Mouse (Mus musculus): ENCODE measurements around the gene Nav3. TPM values are rescaled to one million over a fixed set of nuclear protein-coding genes. Genes with fewer than 3 reads are reported as not detected.

The Nav3 gene
- total RNA-seq, 4 experiments from 2014 or later, result 90.0 to 135 (median 112) TPM

GRCm38 (mm10) chr10:109699771-109700335, 756.2 kb downstream of the Nav3 start:
- DNase-seq (ENCODE audit: low spot score in 2 of 2), result no peak

DNA sequence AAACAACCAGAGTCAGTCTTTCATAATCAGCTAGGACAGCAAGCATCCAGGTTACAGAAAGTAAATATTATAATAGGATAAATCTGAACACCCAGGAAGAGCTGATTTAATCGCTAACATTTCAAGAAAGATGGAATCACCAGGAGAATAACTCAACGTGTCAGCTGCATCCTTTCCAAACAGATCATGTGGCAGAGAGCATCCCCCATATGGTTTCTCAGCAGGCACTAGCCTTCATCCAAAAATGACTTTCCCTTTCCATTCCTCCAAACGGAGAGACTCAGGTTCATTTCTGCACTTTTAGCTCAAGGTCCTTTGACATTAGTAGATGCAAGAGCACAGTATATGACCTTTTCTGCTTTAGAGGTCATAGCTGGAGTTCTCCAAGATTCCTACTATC, 765.4 kb downstream of the Nav3 start:
- no peak for DNase-seq (ENCODE audit: low spot score in 2 of 2)

- peak; percentile 36 to 59 for DNase-seq (ENCODE audit: low spot score in 2 of 2)
These were observed 771.6 kb downstream of the Nav3 start for GRCm38 (mm10) chr10:109684109-109685056.

DNA sequence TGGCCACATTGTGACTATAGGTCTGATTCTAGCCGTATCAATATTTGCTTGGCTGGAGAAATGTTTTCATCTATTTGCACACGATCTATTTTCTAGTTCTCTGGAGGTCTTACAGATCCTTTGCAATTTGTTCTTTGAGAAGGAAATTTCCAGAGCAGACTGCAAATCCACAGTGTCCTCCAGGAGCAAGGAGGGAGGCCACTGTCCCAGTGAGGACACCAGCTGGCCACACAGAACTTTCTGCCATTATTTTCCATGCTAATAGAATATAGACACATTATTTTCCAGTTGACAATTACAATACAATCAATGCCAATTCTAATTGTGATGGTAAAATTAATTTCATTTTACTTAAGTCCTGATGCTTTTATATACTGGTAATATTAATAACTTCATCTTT, 783.1 kb downstream of the Nav3 start:
- no peak for DNase-seq (ENCODE audit: low spot score in 2 of 2)

DNA sequence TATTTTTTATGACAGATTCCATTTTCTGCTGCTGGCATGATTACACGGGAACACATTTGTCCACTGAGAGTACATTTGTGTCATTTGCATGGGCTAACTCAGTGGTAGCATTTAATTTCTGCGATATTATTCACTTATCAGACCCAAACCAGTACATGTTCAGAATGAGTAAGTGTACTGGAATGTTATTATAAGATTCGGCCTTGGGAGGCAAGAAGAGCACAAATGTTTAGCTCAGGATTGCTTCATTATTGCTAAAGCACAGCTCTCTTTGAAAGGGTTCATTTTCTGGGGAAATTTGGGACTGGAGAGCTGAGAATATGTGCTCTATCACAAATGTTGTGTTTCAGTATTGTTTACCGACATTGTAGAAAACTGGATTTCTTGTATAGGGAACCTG, 788.6 kb downstream of the Nav3 start:
- no peak for DNase-seq (ENCODE audit: low spot score in 2 of 2)

DNA sequence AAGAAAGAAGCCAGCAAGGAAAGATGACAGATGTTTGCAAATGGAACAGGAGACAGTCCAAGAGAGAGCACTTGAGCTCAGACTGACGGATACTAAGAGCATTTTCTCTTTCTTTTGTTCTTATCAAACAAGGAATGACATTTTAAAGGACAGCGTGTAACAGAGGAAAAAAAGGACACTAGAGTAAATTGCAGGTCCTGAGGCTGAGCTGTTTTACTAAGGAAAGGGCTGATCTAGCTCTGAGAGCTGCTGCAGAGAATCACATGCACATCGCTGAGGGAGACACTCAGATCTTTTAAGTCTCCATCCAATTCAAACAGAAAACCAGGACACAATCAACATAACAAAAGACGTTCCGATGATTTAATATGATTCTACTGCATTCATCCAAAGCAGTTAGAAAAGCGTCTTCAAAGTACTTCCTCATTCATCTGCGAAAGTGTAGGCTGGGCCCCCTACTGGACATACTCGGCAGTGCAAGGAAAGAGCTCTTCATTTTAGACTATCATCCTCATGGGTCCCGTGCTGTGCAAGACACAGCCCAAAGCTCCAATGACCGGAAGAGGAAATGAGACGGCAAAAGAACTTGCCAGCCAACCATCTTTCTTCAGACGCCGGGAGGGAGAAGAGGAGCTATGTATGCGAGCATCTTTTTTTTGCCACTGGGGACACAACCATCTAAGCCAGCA, 791.2 kb downstream of the Nav3 start:
- peak; percentile 73 to 74 for DNase-seq (ENCODE audit: low spot score in 2 of 2)

GRCm38 (mm10) chr10:109651516-109651915, 804.5 kb downstream of the Nav3 start:
- no peak for DNase-seq (ENCODE audit: low spot score in 2 of 2)

- peak in 1 of 2 experiments; percentile 74 for DNase-seq (ENCODE audit: low spot score in 2 of 2)
These were observed 812.4 kb downstream of the Nav3 start for GRCm38 (mm10) chr10:109643598-109643997.

GRCm38 (mm10) chr10:109641806-109642205, 814.2 kb downstream of the Nav3 start:
- DNase-seq (ENCODE audit: low spot score in 2 of 2), result no peak

- no peak for DNase-seq (ENCODE audit: low spot score in 2 of 2)
These were observed 818.3 kb downstream of the Nav3 start for GRCm38 (mm10) chr10:109637702-109638101.

Measured in left cerebral cortex, adult 8-10 months (tissue).